Mouse (Mus musculus): ENCODE results near the gene Slc46a1. TPM values are rescaled to one million over a fixed set of nuclear protein-coding genes. Genes with fewer than 3 reads are reported as not detected.

The Slc46a1 gene
- polyA plus RNA-seq, 1 experiment from 2014 or later = 21.1 TPM

DNA sequence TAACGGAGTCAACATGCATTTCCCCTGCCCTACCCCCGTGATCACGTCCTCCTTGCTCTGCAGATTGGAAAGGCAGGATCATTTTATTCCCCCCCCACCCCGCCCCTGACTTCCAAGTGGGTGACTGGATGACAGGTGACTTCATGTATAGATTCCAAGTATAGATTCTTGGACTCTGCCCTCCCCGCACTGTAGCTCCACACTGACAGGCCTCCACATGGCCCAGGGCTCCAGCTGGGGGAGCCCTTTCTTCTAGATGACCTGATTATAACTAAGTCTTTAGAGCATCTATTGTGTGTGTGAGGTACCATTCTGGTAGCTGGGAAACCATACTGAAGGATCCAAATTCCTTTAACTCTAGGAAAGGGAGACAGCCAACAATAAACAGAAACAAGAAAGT lies 2.8 kb upstream of the Slc46a1 start:
- no peak overlapping the region for H3K4me2 ChIP-seq
- H3K27me3 ChIP-seq = no peaks in the 10 kb centered on the region
- H3K27ac ChIP-seq = no peak overlapping the region
- no peaks in the 10 kb centered on the region for H3K36me3 ChIP-seq
- H3K4me1 ChIP-seq = peaks cover 27% of the 10 kb centered on the region
- ATAC-seq (replicated peaks; ENCODE audit: low FRiP score) = no peak
- no peaks in the 10 kb centered on the region for H3K9me3 ChIP-seq (replicated peaks)
- WGBS = 83% methylated on average over 5 of the region's 5 CpGs
- no peak overlapping the region for H3K4me3 ChIP-seq (replicated peaks)
- H3K9ac ChIP-seq = no peak overlapping the region

DNA sequence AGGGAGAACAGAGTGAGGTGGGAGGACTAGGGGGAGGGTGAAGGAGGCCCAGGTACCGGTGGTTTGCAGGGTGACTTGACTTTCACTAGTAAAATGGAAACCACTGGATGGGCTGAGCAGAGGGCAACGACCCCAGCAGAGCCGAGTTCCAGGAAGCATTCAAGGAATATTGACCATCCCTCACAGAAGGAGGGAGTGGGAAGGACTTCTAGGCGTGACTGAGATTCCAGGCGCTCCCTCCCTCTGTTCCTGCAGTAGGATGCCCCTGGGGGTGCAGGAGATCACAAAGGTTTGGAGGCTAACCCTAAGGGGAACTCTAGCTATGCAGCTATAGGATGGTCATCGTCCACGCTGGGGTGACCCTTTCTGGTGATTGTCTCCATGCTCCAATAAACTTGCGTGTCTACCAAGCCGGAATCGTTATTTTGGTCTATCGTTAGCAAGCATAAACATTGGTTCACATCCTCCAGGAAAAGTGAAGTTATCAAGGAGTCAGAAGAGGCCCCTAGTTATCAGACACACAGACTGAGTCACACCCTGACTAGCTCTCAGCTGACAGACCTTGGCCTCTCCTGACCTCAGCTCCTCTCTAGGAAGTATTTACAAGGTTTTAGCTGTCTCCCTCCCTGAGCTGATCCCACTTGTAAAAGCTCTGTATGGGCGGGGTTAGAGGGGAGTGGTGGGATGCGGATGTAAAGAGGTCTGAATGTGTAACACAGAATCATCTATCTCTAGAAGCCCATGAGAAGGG lies 2.0 kb upstream of the Slc46a1 start:
- H3K4me2 ChIP-seq = no peak overlapping the region
- H3K27me3 ChIP-seq = no peaks in the 10 kb centered on the region
- no peak overlapping the region for H3K27ac ChIP-seq
- 55% methylated on average over 13 of the region's 13 CpGs for WGBS
- no peak overlapping the region for H3K4me3 ChIP-seq (replicated peaks)
- no peaks in the 10 kb centered on the region for H3K9me3 ChIP-seq (replicated peaks)
- no peak overlapping the region for H3K9ac ChIP-seq
- no peak for ATAC-seq (replicated peaks; ENCODE audit: low FRiP score)
- no peaks in the 10 kb centered on the region for H3K36me3 ChIP-seq
- H3K4me1 ChIP-seq = peaks cover 27% of the 10 kb centered on the region

GRCm38 (mm10) chr11:78465116-78465515 lies 381 bp upstream of the Slc46a1 start:
- H3K4me2 ChIP-seq = peak overlapping the region; percentile 91
- no peak for ATAC-seq (replicated peaks; ENCODE audit: low FRiP score)
- no peaks in the 10 kb centered on the region for H3K36me3 ChIP-seq
- peak overlapping the region; percentile 97 for H3K27ac ChIP-seq
- H3K9me3 ChIP-seq (replicated peaks) = no peaks in the 10 kb centered on the region
- H3K4me1 ChIP-seq = peaks cover 27% of the 10 kb centered on the region
- H3K27me3 ChIP-seq = no peaks in the 10 kb centered on the region
- peak overlapping the region; percentile 81 for H3K4me3 ChIP-seq (replicated peaks)
- H3K9ac ChIP-seq = peak overlapping the region; percentile 84; the same call in 1 of the 2 replicates
- WGBS = 21% methylated on average over 9 of the region's 9 CpGs

GRCm38 (mm10) chr11:78466242-78466912 lies 880 bp downstream of the Slc46a1 start:
- H3K9ac ChIP-seq = peak overlapping the region; percentile 84
- peak overlapping the region; percentile 97 for H3K27ac ChIP-seq
- peak; percentile 23; the same call in 1 of the 2 replicates for ATAC-seq (replicated peaks; ENCODE audit: low FRiP score)
- peak overlapping the region; percentile 91 for H3K4me2 ChIP-seq
- no peaks in the 10 kb centered on the region for H3K36me3 ChIP-seq
- peak overlapping the region; percentile 81 for H3K4me3 ChIP-seq (replicated peaks)
- H3K4me1 ChIP-seq = peaks cover 27% of the 10 kb centered on the region
- no peaks in the 10 kb centered on the region for H3K9me3 ChIP-seq (replicated peaks)
- H3K27me3 ChIP-seq = no peaks in the 10 kb centered on the region
- WGBS = 66% methylated on average over 23 of the region's 23 CpGs

DNA sequence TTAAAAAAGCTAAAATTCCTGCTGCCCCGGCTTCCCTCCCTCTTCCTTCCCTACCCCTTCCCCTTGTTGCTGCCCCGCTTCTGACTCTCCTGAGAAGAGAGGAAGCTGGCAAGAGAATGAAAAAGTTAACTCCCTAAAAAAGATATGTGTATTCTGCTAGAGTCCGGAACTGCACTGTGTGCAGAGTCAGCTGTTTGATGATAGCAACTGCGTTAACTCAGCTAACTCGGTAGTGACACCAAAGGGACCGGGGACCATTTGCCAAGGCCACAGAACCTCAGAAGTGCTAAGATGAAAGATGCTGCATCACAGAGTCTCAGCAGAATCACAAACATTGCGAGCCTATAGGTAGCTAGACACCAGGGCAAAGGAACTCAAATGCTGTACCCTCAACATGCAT lies 2.0 kb downstream of the Slc46a1 start:
- Histone ChIP-seq H3K9ac (no peak overlapping the region), H3K9me3 (replicated peaks) (no peaks in the 10 kb centered on the region), H3K4me2 (no peak overlapping the region), H3K4me3 (replicated peaks) (no peak overlapping the region), H3K36me3 (no peaks in the 10 kb centered on the region), H3K27me3 (no peaks in the 10 kb centered on the region), H3K27ac (no peak overlapping the region), H3K4me1 (peaks cover 27% of the 10 kb centered on the region)
- 69% methylated on average over 7 of the region's 7 CpGs for WGBS
- no peak for ATAC-seq (replicated peaks; ENCODE audit: low FRiP score)

DNA sequence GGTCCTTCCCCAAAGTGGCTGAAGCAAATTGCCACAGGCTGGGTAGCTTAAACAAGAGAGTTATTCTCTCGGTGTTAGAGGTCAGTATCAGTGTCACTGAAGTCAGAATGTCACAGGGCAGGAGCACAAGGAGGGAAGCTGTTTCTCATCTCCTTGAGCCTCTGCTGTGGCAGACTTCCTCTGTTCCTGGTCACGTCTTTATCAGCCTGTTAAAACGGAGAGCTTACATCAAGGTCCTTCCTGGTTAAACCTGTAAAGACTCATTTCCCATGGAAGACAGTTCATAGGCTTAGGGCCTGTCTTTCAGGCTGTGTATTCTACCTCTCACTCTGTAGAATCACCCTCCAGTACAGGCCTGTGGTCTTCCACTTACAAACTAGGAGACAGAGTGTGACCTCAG lies 2.4 kb downstream of the Slc46a1 start:
- Histone ChIP-seq H3K9me3 (replicated peaks) (no peaks in the 10 kb centered on the region), H3K9ac (no peak overlapping the region), H3K4me3 (replicated peaks) (no peak overlapping the region), H3K27me3 (no peaks in the 10 kb centered on the region), H3K36me3 (no peaks in the 10 kb centered on the region), H3K4me1 (peaks cover 26% of the 10 kb centered on the region), H3K4me2 (no peak overlapping the region), H3K27ac (no peak overlapping the region)
- ATAC-seq (replicated peaks; ENCODE audit: low FRiP score) = no peak
- 43% methylated on average over 3 of the region's 3 CpGs for WGBS

DNA sequence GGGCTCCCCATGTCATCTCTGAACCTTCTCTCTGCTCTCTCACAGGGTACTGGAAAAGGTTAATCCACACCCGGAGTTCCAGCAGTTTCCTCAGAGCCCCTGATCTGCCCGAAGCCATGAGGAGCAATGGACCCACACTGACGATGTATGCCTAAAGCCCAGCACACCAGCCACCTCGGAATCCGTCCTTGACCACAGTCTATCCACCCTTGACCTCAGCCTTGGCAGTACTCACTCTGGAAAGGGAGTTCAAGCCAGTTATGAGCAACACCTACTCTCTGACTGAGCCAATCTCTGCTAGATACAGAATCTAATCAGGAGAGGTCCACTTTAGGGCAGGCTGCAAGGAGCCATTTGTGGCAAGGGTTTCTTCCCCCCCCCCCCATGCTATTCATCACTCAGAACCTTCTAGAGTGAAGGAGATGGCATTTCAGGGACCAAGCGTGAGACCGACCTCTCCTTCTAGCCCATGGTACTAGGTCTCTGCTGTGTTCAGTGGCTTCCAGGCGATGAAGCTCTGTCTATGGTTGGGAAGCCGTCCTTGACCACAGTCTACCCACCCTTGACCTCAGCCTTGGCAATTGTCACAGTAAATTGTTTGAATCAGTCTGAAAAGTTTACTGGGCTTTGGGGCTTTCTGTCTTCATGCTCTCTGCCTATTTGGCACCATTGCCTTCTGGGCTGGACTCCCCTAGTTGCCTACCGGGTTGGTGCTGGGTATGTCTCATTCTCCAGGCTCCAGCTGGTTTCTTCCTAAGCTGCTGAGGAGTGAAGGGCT lies 6.0 kb downstream of the Slc46a1 start:
- WGBS = 88% methylated on average over 10 of the region's 10 CpGs
- Histone ChIP-seq H3K27ac (no peak overlapping the region), H3K4me3 (replicated peaks) (no peak overlapping the region), H3K9me3 (replicated peaks) (no peaks in the 10 kb centered on the region), H3K9ac (no peak overlapping the region), H3K27me3 (no peaks in the 10 kb centered on the region), H3K36me3 (no peaks in the 10 kb centered on the region), H3K4me2 (no peak overlapping the region), H3K4me1 (peaks cover 5% of the 10 kb centered on the region)
- no peak for ATAC-seq (replicated peaks; ENCODE audit: low FRiP score)

GRCm38 (mm10) chr11:78475289-78475688 lies 9.8 kb downstream of the Slc46a1 start:
- ATAC-seq (replicated peaks; ENCODE audit: low FRiP score) = no peak
- no peak overlapping the region for H3K4me2 ChIP-seq
- H3K27me3 ChIP-seq = no peaks in the 10 kb centered on the region
- no peaks in the 10 kb centered on the region for H3K36me3 ChIP-seq
- no peaks in the 10 kb centered on the region for H3K4me1 ChIP-seq
- H3K27ac ChIP-seq = no peak overlapping the region
- WGBS = 77% methylated on average over 3 of the region's 3 CpGs
- no peaks in the 10 kb centered on the region for H3K9me3 ChIP-seq (replicated peaks)
- no peak overlapping the region for H3K9ac ChIP-seq
- no peak overlapping the region for H3K4me3 ChIP-seq (replicated peaks)

GRCm38 (mm10) chr11:78483639-78484038 lies 18.1 kb downstream of the Slc46a1 start:
- WGBS = 63% methylated on average over 7 of the region's 7 CpGs
- peaks cover 4% of the 10 kb centered on the region; the same call in 1 of the 2 replicates for H3K4me1 ChIP-seq
- H3K4me2 ChIP-seq = no peak overlapping the region
- H3K9ac ChIP-seq = no peak overlapping the region
- no peak overlapping the region for H3K27ac ChIP-seq
- ATAC-seq (replicated peaks; ENCODE audit: low FRiP score) = no peak
- H3K4me3 ChIP-seq (replicated peaks) = no peak overlapping the region
- no peaks in the 10 kb centered on the region for H3K9me3 ChIP-seq (replicated peaks)
- no peaks in the 10 kb centered on the region for H3K36me3 ChIP-seq
- H3K27me3 ChIP-seq = peaks cover 43% of the 10 kb centered on the region

DNA sequence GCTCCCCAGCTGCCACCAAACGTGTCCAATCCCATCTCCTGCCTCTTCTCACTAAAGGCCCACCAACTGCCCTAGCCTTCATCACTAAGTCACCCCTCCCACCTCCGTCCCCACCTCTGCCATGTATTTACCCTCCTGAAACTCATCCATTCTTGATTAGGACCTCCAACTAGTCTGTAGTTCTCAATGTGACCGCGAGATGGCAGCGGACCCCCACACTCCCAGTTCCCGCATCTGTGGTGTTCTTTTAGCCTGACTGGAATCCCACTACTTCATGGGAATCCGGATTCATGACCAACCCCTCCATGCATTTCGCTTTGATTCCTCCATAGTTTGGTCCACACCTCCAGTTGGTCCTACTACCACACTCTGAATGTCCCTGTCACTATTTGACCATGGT lies 22.7 kb downstream of the Slc46a1 start:
- under 1% methylated on average over 8 of the region's 8 CpGs for WGBS
- Histone ChIP-seq H3K27me3 (peaks cover 80% of the 10 kb centered on the region), H3K36me3 (no peaks in the 10 kb centered on the region), H3K4me2 (no peak overlapping the region), H3K4me1 (peaks cover 13% of the 10 kb centered on the region), H3K9ac (no peak overlapping the region), H3K27ac (no peak overlapping the region), H3K4me3 (replicated peaks) (no peak overlapping the region), H3K9me3 (replicated peaks) (no peaks in the 10 kb centered on the region)
- ATAC-seq (replicated peaks; ENCODE audit: low FRiP score) = no peak

GRCm38 (mm10) chr11:78490781-78491241 lies 25.3 kb downstream of the Slc46a1 start:
- Histone ChIP-seq H3K4me1 (peaks cover 13% of the 10 kb centered on the region), H3K27ac (no peak overlapping the region), H3K36me3 (no peaks in the 10 kb centered on the region), H3K9ac (no peak overlapping the region), H3K4me3 (replicated peaks) (peak overlapping the region; percentile 32), H3K27me3 (peaks cover 89% of the 10 kb centered on the region), H3K4me2 (peak overlapping the region; percentile 54), H3K9me3 (replicated peaks) (no peaks in the 10 kb centered on the region)
- no peak; the same call in 1 of the 2 replicates for ATAC-seq (replicated peaks; ENCODE audit: low FRiP score)
- WGBS = 11% methylated on average over 48 of the region's 48 CpGs

GRCm38 (mm10) chr11:78495904-78496303 lies 30.4 kb downstream of the Slc46a1 start:
- H3K36me3 ChIP-seq = no peaks in the 10 kb centered on the region
- H3K9me3 ChIP-seq (replicated peaks) = no peaks in the 10 kb centered on the region
- no peak overlapping the region for H3K4me3 ChIP-seq (replicated peaks)
- no peak overlapping the region for H3K9ac ChIP-seq
- no peak overlapping the region for H3K27ac ChIP-seq
- H3K27me3 ChIP-seq = peaks cover 83% of the 10 kb centered on the region
- ATAC-seq (replicated peaks; ENCODE audit: low FRiP score) = no peak
- H3K4me2 ChIP-seq = no peak overlapping the region
- WGBS = 5% methylated on average over 6 of the region's 6 CpGs
- peaks cover 19% of the 10 kb centered on the region for H3K4me1 ChIP-seq

All from kidney, embryonic 15.5 days (tissue).